Mouse (Mus musculus) A20 (cell line): Measurements from ENCODE around the gene Myl6b.

Experiments used
- DNase-seq: peaks from one replicate; pipeline ENCODE4 v3.0.0-alpha.2; 2011; ENCODE audit warnings: low read depth, low spot score

Myl6b gene

GRCm38 (mm10) chr10:128498590-128498989, at the start of gene Myl6b:
Gene Myl6b (minus strand): TSS chr10:128498685.
- DNase-seq = peak; percentile 98

GRCm38 (mm10) chr10:128547361-128548032, 49.0 kb upstream of the Myl6b start, which contains the start of gene Zc3h10:
Gene Zc3h10 (minus strand): TSS chr10:128547774.
- peak; percentile 100 for DNase-seq

DNA sequence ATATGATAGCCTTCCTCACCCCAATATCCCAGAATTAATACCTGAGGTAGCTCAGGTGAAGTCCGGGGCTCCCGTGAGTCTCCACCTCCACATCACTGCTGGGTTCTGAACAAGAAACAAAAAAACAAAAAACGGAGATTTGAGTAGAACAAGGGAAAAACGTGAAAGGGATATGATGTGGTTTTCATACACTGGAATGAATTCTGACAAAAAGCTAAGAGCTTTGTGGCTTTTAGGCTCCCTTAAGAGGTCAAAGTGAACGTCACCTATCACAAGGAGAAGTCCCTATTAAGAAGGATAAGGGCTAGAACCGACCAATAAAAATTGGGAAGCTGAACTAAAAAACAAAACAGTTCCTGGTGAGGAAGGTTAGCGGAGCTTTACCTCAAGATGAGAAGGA, 48.3 kb upstream of the Myl6b start:
- no peak for DNase-seq

DNA sequence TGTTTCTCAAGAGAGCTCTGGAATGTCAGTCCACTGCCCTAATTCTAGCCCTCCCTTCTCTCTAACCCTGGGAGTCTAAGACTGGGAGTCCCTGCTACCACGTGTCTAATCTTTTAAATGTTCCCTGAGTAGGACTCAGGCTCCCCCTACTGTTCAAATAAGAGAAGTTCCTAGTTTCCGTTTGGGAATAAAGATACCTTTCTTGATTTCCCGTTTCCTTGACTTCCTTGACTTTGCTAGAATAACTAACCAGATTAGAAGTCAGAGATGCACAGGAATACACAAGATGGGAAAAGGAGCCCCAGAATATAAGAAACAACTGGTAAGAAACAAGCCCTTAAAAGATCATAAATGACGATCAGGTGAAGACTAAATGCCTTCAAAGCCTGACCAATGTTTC, 47.9 kb upstream of the Myl6b start:
- DNase-seq = peak; percentile 72

- no peak for DNase-seq
Observed at GRCm38 (mm10) chr10:128545570-128545898, 47.0 kb upstream of the Myl6b start.

GRCm38 (mm10) chr10:128544674-128545569, 46.4 kb upstream of the Myl6b start:
- no peak for DNase-seq

DNA sequence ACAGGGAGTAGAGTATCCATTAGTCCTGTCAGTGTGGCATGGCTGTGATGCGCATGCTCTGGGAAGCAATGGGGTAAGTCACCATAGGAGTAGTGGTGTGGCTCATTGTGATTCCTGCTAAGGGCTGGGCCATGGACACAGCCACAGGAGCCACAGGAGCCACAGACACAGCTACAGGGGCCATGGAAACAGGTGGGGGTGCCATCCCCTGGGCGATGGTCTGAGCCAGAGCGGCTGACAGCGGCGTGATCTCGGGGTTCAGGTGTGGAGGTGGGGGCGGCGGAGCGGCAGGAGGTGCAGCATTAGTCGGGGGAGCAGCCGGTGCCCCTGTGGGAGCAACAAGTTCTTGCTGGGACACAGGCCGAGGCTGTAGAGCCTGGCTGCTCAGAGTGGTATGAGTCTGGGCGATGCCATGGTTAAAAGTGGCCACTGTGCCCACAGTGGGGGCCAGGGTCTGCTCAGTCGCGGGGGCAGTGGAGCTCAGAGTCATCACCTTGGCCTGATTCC, 45.7 kb upstream of the Myl6b start:
- DNase-seq = no peak

DNA sequence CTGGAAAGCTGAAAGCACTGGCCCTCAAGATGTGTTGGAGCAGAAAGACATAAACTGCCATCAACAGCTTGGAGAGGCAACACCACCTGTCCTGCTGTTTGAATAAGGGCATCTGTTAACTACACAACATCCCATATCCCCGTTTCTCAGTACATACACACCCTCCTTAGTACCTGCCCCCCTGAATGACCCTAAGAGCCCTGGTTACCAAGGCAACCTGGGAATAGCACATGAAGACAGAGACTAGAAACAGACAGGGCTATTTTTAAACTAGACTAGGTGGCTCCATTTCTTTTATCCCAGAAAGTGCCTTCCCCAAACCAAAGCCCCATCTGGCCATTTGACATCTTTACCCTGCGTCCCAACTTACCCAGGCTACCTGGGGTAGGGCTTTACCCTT, 44.6 kb upstream of the Myl6b start:
- DNase-seq = no peak

GRCm38 (mm10) chr10:128538340-128538870, 39.9 kb upstream of the Myl6b start:
- no peak for DNase-seq

DNA sequence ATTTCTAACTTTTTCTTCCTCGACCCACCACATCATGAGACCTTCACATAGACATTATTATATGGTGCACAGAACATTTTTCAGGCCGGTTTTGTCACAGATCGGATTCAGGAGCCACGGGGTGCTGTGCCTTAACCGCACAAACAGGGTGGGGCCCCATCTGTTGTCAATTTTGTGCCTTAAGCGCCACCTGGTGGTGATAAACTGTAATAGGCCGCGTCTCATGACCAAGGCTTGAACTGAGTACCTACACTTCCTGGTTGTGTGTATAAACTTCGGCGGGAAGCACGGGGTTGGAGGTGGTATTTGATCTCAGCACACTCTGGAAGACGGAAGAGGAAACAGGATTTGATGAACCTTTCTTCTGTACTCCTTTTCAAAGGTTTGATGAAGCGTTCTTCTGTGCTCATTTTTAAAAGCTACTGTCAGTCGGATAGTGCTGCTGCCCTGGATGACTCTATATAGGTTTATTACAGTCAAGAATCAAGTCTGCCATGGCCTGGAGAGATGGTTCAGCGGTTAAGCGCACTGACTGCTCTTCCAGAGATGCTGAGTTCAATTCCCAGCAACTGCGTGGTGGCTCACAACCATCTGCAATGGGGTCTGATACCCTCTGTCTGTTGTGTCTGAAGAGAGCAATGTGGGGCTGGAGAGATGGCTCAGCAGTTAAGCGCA, 37.9 kb upstream of the Myl6b start:
- peak; percentile 97 for DNase-seq

GRCm38 (mm10) chr10:128535624-128536265, 37.3 kb upstream of the Myl6b start:
- DNase-seq = no peak

- DNase-seq = no peak
Observed at GRCm38 (mm10) chr10:128535206-128535605, 36.7 kb upstream of the Myl6b start.

DNA sequence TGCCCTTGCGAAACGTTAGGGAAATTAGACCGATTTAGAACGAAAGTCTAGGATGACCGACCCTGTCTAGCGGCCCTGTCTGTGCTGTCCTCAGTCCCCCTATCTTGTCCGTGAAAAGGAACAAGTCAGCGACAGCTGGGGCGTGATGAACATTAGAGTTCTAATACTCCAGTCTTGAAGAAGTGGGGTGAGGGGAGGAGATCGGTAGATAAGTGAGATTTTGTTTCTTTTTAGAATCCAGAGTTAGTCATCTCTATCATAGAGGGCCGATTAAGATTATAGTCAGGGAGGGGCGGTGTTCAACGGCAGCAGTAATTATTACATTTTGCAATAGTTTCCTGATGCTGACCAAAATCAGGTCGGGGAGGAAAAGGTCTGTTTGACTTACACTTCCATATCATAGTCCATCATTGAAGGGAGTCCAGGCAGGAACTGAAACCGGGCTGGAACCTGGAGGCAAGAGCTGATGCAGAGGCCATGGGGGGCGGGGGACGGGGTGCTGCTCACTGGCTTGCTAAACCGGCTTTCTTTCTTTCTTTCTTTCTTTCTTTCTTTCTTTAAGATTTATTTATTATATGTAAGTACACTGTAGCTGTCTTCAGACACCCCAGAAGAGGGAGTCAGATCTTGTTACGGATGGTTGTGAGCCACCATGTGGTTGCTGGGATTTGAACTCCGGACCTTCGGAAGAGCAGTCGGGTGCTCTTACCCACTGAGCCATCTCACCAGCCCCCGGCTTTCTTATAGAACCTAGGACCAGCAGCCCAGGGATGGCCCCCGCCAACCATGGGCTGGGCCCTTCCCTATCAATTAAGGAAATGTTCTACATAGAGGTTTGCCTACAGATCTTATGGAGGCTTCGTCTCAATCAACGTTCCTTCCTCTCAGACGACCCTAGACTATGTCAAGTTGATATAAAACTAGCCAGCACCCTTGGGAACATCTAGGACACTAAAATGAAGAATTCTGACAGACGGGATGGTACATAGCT, 28.2 kb upstream of the Myl6b start:
- no peak for DNase-seq

DNA sequence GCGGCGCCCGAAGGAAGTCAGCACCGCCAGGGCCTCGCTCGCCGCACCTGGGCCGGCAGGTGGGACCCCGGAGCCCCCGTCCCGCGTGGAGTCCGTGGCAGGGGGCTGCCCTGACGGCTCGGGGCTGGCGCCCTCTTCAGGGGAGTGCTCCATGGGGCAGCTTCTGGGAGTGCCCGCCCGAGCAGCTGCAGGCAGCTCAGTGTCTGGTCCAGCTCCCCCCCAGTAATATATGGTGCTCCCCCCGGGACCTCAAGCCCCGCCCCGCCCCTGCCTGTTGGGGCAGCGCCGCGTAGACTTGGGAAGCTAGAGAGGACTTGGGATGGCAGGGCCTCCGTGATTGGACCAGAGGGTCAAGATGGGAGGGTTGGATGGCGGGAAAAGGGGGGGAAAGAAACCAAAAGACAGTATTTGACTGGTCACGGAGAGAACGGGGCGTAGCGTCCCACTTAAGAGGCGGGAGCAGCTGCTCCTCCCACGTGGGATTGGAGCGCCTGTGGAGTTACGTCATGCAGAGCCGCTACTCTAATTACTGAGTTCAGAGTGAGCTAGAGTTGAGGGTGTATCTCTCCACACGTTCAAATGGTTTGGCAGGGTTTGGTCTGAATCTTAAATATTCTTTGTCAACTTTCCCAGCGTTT, 27.3 kb upstream of the Myl6b start, which contains the start of gene Esyt1:
Esyt1 (minus strand) TSS at position 201 of the 638 bp plus-strand sequence.
- DNase-seq = peak; percentile 100

DNA sequence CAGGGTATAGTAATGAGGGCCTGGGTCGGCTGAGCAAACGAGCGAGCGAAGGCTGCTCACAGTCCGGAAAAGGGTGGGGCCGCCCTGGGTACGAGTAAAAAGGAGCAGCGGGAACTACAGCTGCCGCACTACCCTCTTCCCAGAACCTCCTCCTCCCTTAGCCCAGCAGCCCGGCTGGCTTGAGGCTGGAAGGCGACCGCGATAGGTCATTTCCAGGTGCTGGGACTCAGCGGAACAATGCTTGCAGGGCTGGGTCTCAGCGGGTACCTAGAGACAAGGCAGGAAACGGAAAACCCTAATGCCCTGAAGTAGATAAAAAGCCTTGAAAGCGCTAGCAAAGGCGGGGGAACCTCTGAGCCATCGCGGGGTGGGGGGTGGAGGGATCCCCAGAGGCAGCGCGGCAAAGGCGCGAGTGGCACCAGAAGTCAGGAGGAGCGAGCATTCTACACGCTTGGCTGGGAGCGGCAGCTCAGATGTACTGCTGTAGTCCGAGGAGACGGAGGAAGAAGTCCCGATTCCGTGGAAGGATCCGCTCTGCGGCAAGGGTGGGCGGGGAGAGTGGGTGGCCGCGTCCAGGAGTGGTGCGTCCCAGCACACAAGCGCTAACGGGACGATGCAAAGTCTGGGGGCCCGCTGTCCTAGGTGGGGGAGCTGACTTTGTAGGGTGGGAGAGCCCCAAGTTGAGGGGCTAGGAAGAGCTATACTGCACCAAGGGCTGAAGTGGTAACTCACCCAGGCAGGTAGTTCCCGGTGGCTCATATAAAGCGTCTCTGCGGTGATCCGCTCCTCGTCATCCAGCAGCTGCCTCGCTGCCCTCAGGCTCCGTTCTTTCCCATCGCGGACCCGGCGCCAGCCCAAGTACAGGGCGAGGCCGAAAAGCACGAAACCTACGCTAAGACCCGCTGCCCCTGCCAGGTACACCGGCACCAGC, 26.5 kb upstream of the Myl6b start:
- DNase-seq = peak; percentile 73

DNA sequence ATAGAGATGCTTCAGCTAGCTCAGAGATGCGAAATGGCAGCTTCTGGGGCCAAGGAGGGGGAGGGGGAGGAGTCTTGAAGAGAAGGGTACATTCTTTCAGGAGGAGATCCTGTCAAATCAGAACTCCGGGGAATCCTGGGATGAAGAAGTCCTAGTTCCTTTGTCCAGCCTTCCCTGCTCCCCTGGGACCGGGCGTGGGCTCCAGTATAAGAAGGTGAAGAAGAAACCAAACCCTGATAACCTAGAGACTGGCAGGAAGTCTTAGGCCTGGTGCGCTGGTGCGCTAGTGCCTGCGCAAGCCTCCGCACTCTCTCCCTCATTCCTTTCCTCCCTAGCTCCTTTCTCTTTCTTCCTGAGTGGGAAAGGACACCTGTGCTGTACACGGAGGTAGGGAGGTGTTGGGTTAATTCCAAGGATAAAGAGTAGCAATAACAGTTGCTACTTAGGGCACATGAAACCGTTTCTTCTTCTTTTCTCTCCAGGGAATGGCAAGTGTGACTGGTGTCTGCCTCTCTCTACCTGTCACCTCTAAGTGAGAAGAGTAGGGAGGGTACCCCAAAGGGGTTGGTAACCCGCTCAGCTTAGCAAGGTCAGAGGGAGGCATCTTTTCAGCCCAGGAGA, 25.7 kb upstream of the Myl6b start:
- DNase-seq = no peak

- DNase-seq = no peak
Observed at GRCm38 (mm10) chr10:128522351-128522750, 23.9 kb upstream of the Myl6b start.

DNA sequence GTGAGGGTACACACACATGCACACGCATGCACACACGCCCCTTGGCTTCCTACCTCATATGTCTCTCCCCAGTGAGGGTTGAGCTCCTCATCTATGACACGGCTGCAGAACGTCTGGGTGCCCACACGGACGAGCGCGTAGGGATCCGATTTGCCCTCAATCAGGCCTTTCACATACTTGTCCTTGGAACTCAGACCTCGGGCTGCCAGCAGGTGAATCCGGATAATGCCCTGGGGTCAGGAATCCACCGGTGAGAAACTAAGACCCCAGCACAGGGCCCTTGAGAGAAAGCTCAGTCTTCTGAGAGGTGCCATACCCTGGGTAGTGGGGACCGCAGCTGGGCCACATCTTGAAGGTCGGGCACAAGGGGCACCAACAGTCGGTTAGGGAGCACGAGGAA, 22.1 kb upstream of the Myl6b start:
- no peak for DNase-seq
